Mouse (Mus musculus): ENCODE measurements around the gene Apex2.

The Apex2 gene

DNA sequence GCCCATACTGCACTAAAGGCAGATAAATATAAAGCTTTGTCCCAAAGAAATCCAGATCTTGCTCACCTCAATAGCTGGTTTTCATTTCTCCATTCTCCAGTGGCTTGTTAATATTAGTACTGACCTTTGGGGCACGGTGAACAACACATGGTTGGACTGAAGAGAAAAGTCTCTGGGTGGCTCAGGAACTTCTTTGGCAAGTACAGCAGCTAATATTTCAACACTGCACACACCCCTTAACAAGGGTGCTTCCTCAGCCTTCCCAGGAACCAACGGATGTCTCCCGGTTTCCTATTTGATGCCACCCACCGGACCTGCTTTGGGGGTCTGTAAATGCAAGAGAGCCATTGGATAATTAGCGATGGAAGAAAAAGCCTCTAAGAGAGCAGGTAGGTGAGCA is at the start of gene Apex2:
Gene Apex2 (minus strand): TSS at position 173 of the 400 bp plus-strand sequence.
- DNase-seq (ENCODE audit: low spot score): no peak

- DNase-seq (ENCODE audit: low spot score): no peak
These were observed 46.8 kb upstream of the Apex2 start for GRCm38 (mm10) chrX:150636421-150636820.

- no peak for DNase-seq (ENCODE audit: low spot score)
These were observed 9.2 kb upstream of the Apex2 start for GRCm38 (mm10) chrX:150598882-150599281.

DNA sequence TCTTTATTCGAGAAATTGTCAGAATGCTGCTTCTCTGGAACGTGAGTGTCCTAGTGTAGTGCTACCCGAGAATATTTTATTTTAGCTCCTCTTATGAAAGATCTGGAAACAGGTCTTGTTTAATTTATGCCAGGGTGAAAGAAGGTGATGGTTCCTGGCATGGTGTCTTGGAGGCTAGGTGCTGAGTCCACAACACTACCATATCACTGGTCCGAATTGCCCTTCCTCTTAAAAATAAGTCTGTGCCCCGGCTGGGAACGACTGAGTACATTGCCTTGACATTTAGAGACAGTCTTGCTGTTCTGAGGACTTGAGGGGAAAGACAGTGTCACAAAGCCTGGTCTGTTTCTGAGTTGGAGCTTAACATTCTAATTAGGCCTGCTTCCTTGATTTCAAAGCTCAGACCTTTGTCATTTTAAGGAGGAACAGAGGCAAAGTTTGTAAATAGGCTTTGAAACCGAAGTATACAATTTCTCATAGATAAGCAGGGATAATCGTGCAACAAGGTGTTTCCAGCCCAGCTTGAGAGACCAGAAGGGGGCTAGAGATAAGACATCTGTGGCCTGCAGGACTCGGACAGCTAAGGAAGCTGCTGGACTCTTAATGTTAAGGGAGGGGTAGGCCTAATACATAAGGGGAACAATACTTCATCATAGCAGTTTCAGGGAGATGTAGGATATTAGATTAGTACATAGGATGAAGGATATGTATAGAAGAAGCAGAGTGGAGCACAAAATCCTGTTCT is 5.5 kb upstream of the Apex2 start:
- no peak for DNase-seq (ENCODE audit: low spot score)

GRCm38 (mm10) chrX:150594176-150594575 is 4.5 kb upstream of the Apex2 start:
- no peak for DNase-seq (ENCODE audit: low spot score)

DNA sequence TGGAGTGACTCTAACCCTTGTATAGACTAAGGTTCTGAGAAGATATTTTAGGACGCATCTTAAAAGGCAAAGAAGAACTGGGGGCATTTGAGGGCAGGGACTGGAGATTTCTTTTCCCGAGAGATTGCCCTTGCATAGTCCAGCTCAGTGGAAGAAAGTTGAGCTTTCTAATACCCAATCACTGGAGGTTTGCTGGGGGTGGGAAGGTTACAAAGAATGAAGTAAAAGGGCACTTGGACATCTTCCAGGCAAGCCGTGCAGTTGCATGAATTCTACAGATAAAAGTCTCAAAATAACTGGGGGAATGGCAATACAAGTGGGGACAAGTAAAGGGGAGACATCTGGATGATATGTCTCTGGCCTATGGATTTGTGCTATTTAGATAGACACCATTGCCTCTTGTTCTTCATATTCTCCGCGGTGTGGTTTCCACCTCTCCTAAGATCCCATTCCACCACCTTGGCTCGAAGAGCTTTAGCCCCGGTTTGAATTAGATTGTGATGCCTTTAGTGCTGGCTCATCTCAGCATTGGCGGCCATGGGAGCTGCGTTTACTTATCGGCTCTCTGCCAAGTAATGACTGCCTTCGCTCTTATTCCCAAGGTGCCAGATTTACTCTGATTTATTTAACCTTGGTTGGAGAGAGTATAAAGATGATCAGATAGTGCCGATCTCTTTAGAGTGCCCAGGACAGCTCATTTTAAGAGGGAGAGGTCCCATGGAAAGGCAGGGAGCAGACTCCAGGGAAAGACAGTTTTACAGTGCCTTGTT is 3.8 kb upstream of the Apex2 start:
- DNase-seq (ENCODE audit: low spot score): no peak

DNA sequence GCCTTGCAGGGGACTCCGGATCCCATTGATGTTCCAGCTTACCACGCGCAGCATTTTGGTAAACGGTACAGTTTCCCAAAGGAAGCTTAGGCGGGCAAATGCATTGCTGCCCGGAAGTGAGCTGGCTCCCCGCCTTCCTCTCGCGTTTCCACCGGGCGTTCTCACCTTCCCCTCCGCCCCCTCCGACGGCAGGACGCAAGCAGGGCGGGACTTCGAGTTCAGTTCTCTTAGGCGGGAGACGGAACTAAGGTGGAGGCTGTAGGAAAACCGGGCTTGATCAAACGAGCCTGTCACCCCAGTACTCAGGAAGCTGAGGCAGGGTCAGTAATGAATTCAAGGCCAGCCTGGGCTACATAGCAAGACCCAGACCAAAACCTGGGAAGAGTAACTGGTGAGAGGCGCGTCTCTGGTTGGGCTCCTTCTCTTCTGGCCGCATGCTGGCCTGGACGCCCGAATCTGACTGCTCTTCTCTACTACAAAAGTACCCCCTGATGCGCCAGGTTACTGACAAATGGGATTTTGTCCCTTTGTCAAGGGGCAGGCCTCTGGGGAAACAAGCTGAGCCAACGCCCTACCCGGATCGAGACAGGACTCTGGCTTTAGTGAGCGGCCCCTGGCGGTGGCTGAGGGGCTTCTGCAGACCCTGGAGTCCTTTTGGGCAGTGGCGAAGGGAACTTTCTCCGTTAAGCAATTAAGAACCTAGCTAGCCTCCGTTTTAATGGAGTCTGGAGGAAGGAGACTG is 1.5 kb downstream of the Apex2 start, which contains the start of gene Pfkfb1:
Gene Pfkfb1 (plus strand): TSS at position 207 of the 742 bp plus-strand sequence.
- peak; percentile 26 for DNase-seq (ENCODE audit: low spot score)

- no peak for DNase-seq (ENCODE audit: low spot score)
These were observed 4.6 kb downstream of the Apex2 start for GRCm38 (mm10) chrX:150585116-150585515.

DNA sequence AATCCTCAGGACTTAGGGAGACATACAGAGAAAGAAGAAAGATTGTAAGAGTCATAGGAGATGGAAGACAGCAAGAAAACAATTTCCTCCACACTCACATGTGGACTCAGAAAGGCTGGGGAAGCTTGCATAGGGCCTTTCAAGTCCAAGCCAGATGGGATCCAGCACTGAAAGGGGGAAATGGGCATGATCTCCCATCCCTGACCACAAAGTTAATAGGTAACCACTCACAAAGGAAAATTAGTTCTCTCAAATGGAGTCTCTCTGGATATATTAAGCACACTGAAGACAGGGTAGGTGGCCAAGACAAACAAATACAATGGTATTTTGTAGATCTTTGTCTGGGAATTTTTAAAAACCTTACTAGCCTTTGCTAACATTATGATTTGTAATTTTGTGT is 7.7 kb downstream of the Apex2 start:
- no peak for DNase-seq (ENCODE audit: low spot score)

GRCm38 (mm10) chrX:150564644-150565357 is 24.9 kb downstream of the Apex2 start:
- no peak for DNase-seq (ENCODE audit: low spot score)

DNA sequence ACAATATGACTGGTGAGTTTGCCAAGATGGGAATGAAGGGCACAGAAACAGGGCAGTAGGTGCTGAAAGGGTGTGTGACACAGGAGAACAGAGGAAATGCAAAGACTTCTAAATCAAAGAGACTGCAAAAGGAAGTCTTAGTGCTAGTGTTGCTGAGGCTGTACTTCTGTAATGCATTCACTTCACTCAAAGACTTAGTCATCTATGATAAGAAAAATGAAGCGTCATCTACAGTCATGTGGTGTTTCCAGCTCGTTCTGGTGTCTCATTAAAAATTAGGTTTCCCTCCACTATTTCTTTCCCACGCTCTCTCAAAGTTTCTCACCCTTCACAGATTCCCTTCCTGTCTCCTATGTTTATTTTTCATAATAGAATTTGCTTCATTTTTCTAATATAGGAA is 35.6 kb downstream of the Apex2 start:
- DNase-seq (ENCODE audit: low spot score): no peak

GRCm38 (mm10) chrX:150551986-150552385 is 37.7 kb downstream of the Apex2 start:
- no peak for DNase-seq (ENCODE audit: low spot score)

GRCm38 (mm10) chrX:150549639-150550038 is 40.0 kb downstream of the Apex2 start:
- DNase-seq (ENCODE audit: low spot score): no peak

DNA sequence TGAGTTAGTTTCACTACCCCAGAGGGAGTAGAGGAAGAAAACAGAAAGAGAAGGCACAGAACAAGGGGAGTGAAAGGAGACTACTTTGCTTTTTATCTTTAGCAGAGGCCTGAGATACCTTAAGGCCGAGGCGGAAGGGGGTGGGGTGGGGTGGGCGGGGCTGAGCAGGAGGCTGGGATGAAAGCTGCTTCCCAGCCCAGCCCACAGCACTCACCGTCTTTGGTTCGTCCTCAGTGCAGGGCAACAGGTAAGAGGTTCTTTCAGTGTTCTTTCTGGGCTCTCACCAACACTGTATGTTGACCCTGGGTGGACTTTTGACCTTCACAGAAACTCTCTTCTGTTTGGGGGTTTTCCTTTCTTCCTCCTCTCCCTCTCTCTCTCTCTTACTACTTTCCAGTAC is 42.4 kb downstream of the Apex2 start, which contains the start of gene Alas2:
Gene Alas2 (plus strand): TSS at position 137 of the 400 bp plus-strand sequence.
- DNase-seq (ENCODE audit: low spot score): no peak

GRCm38 (mm10) chrX:150541684-150542083 is 48.0 kb downstream of the Apex2 start:
- DNase-seq (ENCODE audit: low spot score): no peak

- DNase-seq (ENCODE audit: low spot score): no peak
These were observed 49.6 kb downstream of the Apex2 start for GRCm38 (mm10) chrX:150540111-150540510.

- no peak for DNase-seq (ENCODE audit: low spot score)
These were observed 73.2 kb downstream of the Apex2 start for GRCm38 (mm10) chrX:150516477-150516876.

DNA sequence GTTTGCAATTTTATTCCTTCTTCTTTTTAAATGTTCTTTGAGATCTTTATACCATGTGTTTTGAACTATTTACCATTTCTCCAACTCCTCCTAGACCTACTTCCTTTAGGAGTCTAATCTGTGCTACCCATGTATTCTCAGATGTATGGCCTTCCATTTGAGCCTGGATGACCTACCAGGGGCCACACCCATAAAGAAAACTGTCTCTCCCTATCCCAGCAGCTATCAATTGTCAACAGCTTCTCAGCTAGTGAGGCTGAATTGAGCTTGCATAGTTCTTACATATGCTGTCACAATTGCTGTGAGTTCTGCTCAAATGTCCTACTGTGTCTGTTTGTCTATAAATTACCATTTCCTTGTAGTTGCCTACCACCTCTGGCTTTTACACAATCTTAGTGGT is 73.7 kb downstream of the Apex2 start:
- DNase-seq (ENCODE audit: low spot score): no peak

GRCm38 (mm10) chrX:150514127-150514526 is 75.5 kb downstream of the Apex2 start:
- DNase-seq (ENCODE audit: low spot score): no peak

DNA sequence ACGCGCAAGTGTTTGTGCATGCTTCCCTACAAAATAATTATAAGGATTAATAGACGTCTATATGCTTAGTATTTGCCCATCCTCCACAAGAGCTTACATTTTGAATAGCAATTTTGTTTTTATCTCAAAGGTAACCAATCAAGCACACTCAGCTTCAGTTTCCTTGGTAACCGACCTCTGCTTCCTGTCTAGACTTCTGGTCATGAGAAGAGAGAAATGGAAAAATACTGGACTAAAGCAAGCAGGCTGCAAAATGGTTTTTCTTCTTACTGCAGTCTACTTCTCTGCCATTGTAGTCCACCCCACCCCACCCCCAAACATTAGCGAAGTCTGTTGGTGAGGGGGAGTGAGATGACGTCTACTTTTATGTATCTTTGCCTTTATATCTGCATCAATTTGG is 78.4 kb downstream of the Apex2 start:
- DNase-seq (ENCODE audit: low spot score): no peak

- peak; percentile 40 for DNase-seq (ENCODE audit: low spot score)
These were observed 79.0 kb downstream of the Apex2 start for GRCm38 (mm10) chrX:150510631-150511030.

DNA sequence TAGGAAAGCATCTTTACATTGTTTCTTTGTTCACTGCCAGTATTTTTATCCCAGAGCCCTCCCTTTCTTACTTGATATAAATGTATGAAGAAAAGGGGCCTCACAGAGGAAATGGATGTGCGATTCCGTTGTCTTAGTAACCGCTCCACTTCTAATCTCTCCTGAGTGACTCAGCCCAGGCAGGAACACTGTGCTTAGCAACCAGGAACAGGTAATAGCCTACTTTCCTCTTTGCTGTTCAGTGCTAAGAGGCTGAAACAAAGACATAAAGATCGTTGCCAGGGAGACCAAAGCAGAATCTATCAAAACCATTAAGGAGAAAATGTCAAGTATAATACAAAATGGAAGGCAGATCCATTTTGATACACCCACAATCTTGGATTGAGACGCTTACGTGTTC is 81.0 kb downstream of the Apex2 start:
- peak; percentile 16 for DNase-seq (ENCODE audit: low spot score)

Measured in left cerebral cortex, adult 11 months (tissue).